Mouse (Mus musculus): ENCODE measurements around the gene Tyrobp.

Tyrobp gene

GRCm38 (mm10) chr7:30464816-30465300 is 51.3 kb downstream of the Tyrobp start:
- DNase-seq, result no peak

All from embryo, embryonic 11 days (tissue).